Mouse (Mus musculus): ENCODE results near the gene Phc2.
"Not testable (repeated sequence)": the region's sequence is repeated elsewhere in the genome, so short reads cannot be mapped to it uniquely, and the experiment has no call there.

The Phc2 gene

GRCm38 (mm10) chr4:128646762-128647161 is 7.7 kb upstream of the Phc2 start:
- DNase-seq (ENCODE audit: low spot score), result no peak

- DNase-seq (ENCODE audit: low spot score), result no peak
Observed at GRCm38 (mm10) chr4:128648567-128649255, 5.8 kb upstream of the Phc2 start.

GRCm38 (mm10) chr4:128651530-128651929 is 3.0 kb upstream of the Phc2 start:
- DNase-seq (ENCODE audit: low spot score), result no peak

- no peak for DNase-seq (ENCODE audit: low spot score)
Observed at GRCm38 (mm10) chr4:128652584-128653298, 1.8 kb upstream of the Phc2 start.

GRCm38 (mm10) chr4:128655446-128655845 is 944 bp downstream of the Phc2 start:
- DNase-seq (ENCODE audit: low spot score), result no peak

GRCm38 (mm10) chr4:128660196-128660595 is 5.7 kb downstream of the Phc2 start:
- no peak for DNase-seq (ENCODE audit: low spot score)

- no peak for DNase-seq (ENCODE audit: low spot score)
Observed at GRCm38 (mm10) chr4:128661063-128661462, 6.6 kb downstream of the Phc2 start.

GRCm38 (mm10) chr4:128664002-128664401 is 9.5 kb downstream of the Phc2 start:
- no peak for DNase-seq (ENCODE audit: low spot score)

GRCm38 (mm10) chr4:128666362-128666761 is 11.9 kb downstream of the Phc2 start:
- DNase-seq (ENCODE audit: low spot score), result not testable (repeated sequence)

GRCm38 (mm10) chr4:128667195-128667594 is 12.7 kb downstream of the Phc2 start:
- not testable (repeated sequence) for DNase-seq (ENCODE audit: low spot score)

- DNase-seq (ENCODE audit: low spot score), result no peak
Observed at GRCm38 (mm10) chr4:128669229-128669628, 14.7 kb downstream of the Phc2 start.

- DNase-seq (ENCODE audit: low spot score), result no peak
Observed at GRCm38 (mm10) chr4:128670566-128671191, 16.2 kb downstream of the Phc2 start.

GRCm38 (mm10) chr4:128672494-128672893 is 18.0 kb downstream of the Phc2 start:
- no peak for DNase-seq (ENCODE audit: low spot score)

- DNase-seq (ENCODE audit: low spot score), result no peak
Observed at GRCm38 (mm10) chr4:128678564-128679217, 24.2 kb downstream of the Phc2 start.

GRCm38 (mm10) chr4:128681126-128681525 is 26.6 kb downstream of the Phc2 start:
- no peak for DNase-seq (ENCODE audit: low spot score)

GRCm38 (mm10) chr4:128682281-128682680 is 27.8 kb downstream of the Phc2 start:
- no peak for DNase-seq (ENCODE audit: low spot score)

GRCm38 (mm10) chr4:128683706-128684105 is 29.2 kb downstream of the Phc2 start:
- no peak for DNase-seq (ENCODE audit: low spot score)

GRCm38 (mm10) chr4:128684108-128684507 is 29.6 kb downstream of the Phc2 start:
- no peak for DNase-seq (ENCODE audit: low spot score)

GRCm38 (mm10) chr4:128688513-128688913 is 34.0 kb downstream of the Phc2 start:
- no peak for DNase-seq (ENCODE audit: low spot score)

- DNase-seq (ENCODE audit: low spot score), result no peak
Observed at GRCm38 (mm10) chr4:128688976-128689375, 34.5 kb downstream of the Phc2 start.

- DNase-seq (ENCODE audit: low spot score), result no peak
Observed at GRCm38 (mm10) chr4:128689739-128690304, 35.3 kb downstream of the Phc2 start.

- no peak for DNase-seq (ENCODE audit: low spot score)
Observed at GRCm38 (mm10) chr4:128691195-128691594, 36.7 kb downstream of the Phc2 start.
